Mouse (Mus musculus) right cerebral cortex, adult 2 months (tissue): ENCODE results near the gene Gpat3.

Experiments
- DNase-seq, 2 experiments: peaks; one replicate each; pipeline ENCODE4 v3.0.0; 2021 to 2022; ENCODE audit warnings: low spot score in 2 of 2

The Gpat3 gene

DNA sequence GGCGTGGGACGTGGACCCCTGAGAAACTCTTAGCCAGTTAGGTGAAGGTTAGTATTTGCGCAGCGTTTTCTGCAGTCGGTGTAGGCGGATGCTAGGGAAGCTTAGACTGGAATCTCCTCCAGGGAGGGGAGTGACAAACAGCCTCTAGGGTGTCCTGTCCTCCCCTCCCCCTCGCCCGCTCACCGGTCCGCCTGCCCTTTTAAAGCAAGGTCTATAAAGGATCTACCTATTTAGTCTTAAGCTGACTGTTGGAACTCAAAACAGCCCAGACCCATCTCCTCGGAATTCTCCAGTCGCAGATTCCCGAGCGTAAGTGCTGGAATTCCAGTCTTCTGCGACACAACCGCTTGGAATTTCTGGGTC is at the start of gene Gpat3:
Gpat3 (plus strand) TSS at position 229 of the 363 bp plus-strand sequence.
- peak; percentile 40 to 47 for DNase-seq

DNA sequence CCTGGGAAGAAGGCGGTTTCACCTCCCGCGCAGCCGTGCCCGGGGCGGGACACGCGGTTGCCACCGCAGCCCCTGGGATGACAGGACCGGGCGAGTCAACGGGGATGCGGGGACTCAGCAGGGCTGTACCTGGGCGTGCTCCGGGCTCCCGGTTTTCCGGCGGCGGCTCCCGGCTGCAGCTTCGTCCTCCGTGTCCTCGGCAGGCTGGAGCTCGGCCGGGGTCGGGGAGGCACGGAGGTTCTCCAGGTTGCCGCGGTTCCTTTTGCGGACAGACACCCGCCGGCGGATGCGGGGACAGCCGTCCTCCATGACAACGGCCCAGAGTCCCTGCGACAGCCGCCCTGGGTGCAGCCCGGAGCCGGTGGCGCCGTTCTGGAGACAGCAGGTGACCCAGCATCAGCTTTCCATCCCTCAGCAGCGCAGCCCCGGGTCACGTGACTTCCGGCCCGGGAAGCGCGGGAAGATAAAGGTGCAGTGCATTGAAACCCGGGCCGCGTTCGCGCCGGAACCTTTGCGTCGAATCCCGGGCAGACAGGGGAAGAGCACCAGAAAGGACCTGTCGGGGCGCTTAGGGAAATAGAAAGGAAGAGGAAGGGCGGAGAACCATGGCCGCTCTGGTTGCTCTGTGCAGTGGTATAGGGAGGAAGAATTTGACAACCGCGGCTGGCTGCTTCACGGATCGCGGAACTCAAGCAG is 47.2 kb upstream of the Gpat3 start, which contains the start of the genes Helq and Mrps18c:
Helq (minus strand) TSS at position 434 of the 696 bp plus-strand sequence.
Mrps18c (plus strand) TSS at position 463 of the 696 bp plus-strand sequence.
- DNase-seq, result peak; percentile 94 to 95

GRCm38 (mm10) chr5:100818341-100818740 is 27.2 kb upstream of the Gpat3 start:
- no peak for DNase-seq

DNA sequence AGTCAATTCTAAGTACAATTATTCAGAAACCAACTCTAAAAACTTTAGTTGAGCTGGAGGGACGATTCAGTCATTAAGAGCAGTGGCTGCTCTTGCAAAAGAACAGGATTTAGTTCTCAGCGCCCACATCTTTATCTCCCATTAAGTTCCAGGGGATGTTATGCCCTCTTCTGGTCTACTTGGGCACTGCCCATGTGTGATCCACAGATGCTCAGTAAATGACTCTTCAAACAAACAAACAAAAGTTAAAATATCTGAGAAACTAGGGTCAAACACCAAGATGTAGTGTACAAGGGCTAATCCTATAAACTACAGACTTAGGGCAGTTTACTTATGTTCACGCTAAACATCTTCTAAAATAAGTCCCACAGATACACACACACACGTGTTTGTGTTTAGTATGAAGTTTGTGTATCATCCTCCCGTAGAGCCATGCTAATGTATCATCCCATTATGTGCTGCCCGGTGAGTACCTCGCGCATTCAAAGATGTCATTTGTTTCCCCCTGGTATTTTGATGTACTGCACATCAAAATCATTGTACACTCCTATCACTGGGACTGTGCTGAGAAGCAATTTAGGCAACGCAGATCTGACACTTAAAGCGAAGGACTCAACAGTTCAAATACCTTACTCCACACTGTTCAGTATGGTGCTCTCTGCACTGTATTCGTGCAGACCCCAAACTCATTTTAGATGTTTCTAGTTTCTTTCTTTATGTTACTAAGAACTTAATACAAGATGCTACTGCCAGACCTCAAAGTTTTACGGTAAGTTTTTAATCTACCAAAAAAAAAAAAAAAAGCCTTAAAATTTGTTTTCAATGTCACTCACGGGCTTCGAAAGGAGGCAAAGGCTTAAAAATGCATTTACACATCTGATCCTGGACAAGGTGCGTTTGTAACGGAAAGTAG is 25.7 kb upstream of the Gpat3 start:
- DNase-seq, result no peak

GRCm38 (mm10) chr5:100820483-100821184 is 24.9 kb upstream of the Gpat3 start, which contains the start of gene Abraxas1:
TSS of gene Abraxas1 (minus strand) at chr5:100820965.
- peak; percentile 85 to 86 for DNase-seq

DNA sequence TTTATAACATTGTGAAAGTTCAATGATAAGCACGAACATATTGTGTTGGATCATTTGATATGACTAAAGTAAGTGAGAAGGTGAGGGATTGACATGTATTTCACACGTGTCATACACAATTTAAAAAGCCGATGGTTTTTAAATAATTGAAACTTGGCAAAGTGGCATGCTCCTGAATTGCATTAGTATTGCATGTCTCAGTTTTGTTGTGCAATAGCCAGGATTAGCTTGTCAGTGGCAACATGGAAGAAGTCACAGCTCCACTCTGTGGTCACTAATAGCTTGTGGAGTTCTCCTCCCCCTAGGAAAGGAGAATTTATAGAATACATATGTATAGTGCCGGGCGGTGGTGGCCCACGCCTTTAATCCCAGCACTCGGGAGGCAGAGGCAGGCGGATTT is 24.1 kb upstream of the Gpat3 start:
- DNase-seq, result no peak

- DNase-seq, result no peak
Measured at GRCm38 (mm10) chr5:100822826-100823225, 22.7 kb upstream of the Gpat3 start.

GRCm38 (mm10) chr5:100825975-100826374 is 19.5 kb upstream of the Gpat3 start:
- DNase-seq, result no peak

DNA sequence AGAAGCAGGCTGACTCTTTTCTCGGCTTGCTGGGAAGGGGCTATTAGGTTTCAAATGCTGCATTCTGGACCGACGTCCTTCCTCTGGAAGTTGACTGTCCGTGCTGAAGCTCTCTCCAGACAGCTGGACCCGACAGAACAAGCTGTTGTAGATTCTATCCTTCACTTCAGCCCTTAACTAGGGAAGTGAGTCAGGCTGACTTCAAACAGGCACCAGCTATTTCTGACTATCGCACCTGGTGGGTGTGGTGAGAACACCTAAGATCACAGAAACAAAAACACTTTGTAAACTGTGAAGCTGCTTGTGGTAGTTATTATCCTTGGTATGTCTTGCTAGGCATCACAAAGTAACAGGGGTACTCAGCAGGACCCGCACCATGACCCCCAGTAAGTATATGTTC is 19.0 kb upstream of the Gpat3 start:
- peak; percentile 13 to 16 for DNase-seq

DNA sequence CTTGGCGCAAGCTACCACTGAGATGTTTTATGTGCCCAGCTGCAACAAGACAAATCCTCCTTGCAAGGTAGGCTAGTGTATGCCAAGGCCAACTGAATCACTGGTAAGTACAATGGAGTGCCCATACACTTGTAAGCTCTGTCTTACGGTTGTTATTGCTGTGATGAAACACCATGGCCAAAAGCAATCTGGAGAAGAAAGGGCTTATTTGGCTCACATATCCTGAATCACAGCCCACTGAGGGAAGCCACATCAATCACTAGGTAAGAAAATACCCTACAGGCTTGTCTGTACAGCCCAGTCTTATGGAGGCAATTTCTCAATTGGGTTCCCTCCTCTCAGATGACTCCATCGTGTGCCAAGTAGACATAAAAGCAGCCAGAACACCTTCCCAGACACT is 16.8 kb upstream of the Gpat3 start:
- no peak for DNase-seq

- DNase-seq, result no peak
Measured at GRCm38 (mm10) chr5:100832680-100833079, 12.8 kb upstream of the Gpat3 start.

- DNase-seq, result no peak
Measured at GRCm38 (mm10) chr5:100833841-100834240, 11.7 kb upstream of the Gpat3 start.

GRCm38 (mm10) chr5:100835862-100836538 is 9.5 kb upstream of the Gpat3 start:
- DNase-seq, result no peak

DNA sequence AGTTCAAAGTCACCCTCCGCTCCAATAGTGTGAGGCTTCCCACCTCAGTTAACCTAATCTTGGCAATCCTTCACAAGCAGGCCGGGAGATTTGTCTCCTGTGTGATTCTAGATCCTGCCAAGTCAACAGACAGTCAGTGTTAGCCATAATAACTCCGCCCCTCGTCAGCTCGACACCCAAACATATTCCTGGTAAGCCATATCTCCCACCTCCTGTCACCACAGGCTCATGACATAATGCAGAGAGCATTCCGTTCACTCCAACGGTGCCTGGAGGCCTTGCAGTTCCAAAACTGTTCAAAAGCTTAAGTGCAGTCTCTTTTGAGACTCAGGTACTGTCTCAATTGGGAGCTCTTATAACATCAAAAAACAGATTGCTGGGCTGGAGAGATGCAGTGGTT is 7.6 kb upstream of the Gpat3 start:
- no peak for DNase-seq

GRCm38 (mm10) chr5:100844485-100844884 is 1.0 kb upstream of the Gpat3 start:
- DNase-seq, result no peak

DNA sequence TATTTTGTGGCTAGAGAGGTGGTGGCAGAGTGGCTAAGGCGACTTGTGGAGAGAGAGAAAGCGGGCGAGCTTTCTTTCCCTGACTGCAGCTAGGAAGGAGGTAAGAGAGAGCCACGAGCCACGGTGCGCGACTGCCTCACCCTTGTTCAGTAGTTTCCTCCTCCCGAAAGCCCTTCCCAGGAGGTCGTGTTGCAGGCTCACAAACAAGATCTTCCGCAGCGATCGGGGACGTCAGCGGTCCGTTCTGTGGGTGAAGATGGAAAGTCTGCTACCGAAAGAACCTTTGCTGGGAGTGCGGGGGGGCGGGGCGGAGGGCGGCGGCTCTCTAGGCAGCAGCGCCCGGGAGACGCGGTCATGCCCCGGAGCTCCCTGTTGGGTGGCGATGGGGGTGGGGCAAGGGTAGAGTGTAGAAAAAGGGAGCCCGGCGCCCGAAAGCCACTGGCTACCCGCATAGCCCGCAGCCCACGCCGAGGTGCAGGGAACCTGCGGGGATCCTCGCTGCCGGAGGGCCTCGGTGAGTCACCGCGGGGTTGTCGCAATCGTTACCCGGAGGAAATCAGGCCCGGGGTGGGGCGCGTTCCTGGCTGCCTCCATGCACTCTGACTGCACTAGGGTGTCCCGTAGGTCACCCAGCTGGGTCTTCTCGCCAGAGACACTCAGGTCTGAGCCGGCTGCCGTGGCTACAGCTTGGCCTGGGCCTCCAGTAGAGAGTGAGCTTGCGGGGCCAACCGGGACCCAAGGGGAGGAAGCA is 510 bp downstream of the Gpat3 start:
- DNase-seq, result peak; percentile 60 to 64

GRCm38 (mm10) chr5:100846599-100846920 is 1.0 kb downstream of the Gpat3 start:
- DNase-seq, result no peak

DNA sequence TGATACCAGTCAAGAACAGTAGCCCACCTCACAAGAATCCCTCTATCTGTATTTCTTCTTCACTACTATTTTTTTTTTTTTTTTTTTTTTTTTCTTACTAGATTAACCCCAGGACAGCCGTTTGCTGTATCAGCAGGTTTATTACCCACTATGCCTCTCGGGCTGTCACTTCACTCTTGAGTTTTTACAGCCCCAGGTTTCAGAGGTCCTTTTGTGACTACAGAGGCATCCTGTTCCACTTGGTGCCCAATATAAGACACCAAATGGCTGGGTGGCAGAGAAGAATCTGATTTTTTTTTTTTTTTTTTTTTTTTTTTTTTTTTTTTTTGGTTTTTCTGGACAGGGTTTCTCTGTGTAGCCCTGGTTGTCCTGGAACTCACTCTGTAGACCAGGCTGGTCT is 1.6 kb downstream of the Gpat3 start:
- DNase-seq, result no peak

DNA sequence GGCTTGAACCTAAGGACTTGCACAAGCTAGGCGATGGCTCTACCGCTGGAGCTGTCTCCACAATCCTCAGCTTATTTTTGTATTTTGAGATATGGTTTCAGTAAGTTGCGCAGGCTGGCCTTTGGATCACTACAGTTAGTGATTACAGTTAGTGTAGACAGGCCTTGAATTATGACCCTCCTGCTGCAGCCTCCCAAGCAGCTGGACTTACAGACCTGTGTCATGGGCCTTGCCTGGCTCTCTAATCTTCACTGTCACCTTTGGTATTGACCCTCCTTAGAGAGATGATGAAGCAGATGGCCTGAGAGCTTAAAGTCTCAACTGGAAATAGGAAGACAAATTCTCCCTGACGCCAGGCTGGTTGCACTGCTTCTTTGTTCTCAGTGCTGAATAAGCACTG is 8.4 kb downstream of the Gpat3 start:
- DNase-seq, result no peak

DNA sequence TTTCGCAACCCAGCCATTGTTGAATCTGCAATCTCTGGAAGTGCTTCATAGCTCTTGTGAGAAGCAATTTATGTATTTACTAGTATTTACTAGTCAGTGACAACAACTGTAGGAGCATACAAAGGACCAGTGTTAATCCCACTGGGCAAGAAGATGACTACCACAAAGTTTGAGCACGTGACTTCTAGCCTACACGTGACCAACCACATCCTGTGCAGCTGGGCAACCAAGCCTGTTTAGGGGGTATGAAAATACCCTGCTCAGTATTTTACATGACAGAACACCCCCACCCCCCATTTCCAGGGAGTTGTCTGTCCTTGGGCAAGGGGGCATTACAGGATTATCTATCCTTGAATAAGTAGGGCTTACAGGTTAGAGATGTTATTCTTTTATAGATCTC is 11.0 kb downstream of the Gpat3 start:
- DNase-seq, result no peak
